Mouse (Mus musculus) myocyte (in vitro differentiated cells): ENCODE measurements around the gene Fam187a. TPM values are rescaled to one million over a fixed set of nuclear protein-coding genes. Genes with fewer than 3 reads are reported as not detected.

Experiments used
- H3K27me3 ChIP-seq: one replicate; pipeline ENCODE4 v1.6.1; 2011; ENCODE audit not compliant: control insufficient read depth, insufficient read depth, insufficient read length
- H3K36me3 ChIP-seq: one replicate; pipeline ENCODE4 v1.6.1; 2011; ENCODE audit not compliant: control insufficient read depth, insufficient read depth
- H3K4me2 ChIP-seq: one replicate; pipeline ENCODE4 v1.6.1; 2011; ENCODE audit warnings: low read depth, control low read depth
- H3K4me3 ChIP-seq: one replicate; pipeline ENCODE4 v1.5.1; 2011; ENCODE audit warnings: mild to moderate bottlenecking, control low read depth, moderate library complexity
- H3K79me2 ChIP-seq: one replicate; pipeline ENCODE4 v1.6.1; 2011; ENCODE audit not compliant: control insufficient read depth, insufficient read depth
- H3ac ChIP-seq: one replicate; pipeline ENCODE4 v1.6.1; 2011; ENCODE audit not compliant: control insufficient read depth, insufficient read length
- CEBPB ChIP-seq: IDR thresholded peaks from 2 replicates; pipeline ENCODE4 v1.6.1; 2011; ENCODE audit warnings: mild to moderate bottlenecking, moderate library complexity; ENCODE audit not compliant: poor library complexity, insufficient read depth, severe bottlenecking
- E2F4 ChIP-seq: IDR thresholded peaks from one replicate; pipeline ENCODE4 v1.6.1; 2011; ENCODE audit warnings: mild to moderate bottlenecking, control low read depth, moderate library complexity; ENCODE audit not compliant: insufficient read depth
- MAX ChIP-seq: IDR thresholded peaks from one replicate; pipeline ENCODE4 v1.6.1; 2011; ENCODE audit warnings: low read depth, mild to moderate bottlenecking, control low read depth
- MYOD1 ChIP-seq, 3 experiments: IDR thresholded peaks; one replicate each; pipeline ENCODE4 v1.6.1; 2011; ENCODE audit warnings: control low read depth in 2 of 3, low read depth in 2 of 3, mild to moderate bottlenecking in 2 of 3, moderate library complexity in 1 of 3; ENCODE audit not compliant: insufficient read length in 2 of 3, control insufficient read depth in 1 of 3
- MYOG ChIP-seq, 3 experiments: IDR thresholded peaks; one replicate each; pipeline ENCODE4 v1.6.1; 2011; ENCODE audit warnings: control low read depth in 2 of 3, low read depth in 2 of 3, mild to moderate bottlenecking in 2 of 3; ENCODE audit not compliant: insufficient read length in 2 of 3, control insufficient read depth in 1 of 3, insufficient read depth in 1 of 3
- POLR2A ChIP-seq: IDR thresholded peaks from one replicate; pipeline ENCODE4 v1.6.1; 2011; ENCODE audit warnings: low read depth, mild to moderate bottlenecking, control low read depth, moderate library complexity; ENCODE audit not compliant: insufficient read length
- POLR2AphosphoS2 ChIP-seq: IDR thresholded peaks from one replicate; pipeline ENCODE4 v1.6.1; 2011; ENCODE audit warnings: low read depth, control low read depth; ENCODE audit not compliant: insufficient read length
- REST ChIP-seq: IDR thresholded peaks from one replicate; pipeline ENCODE4 v1.6.1; 2011; ENCODE audit warnings: mild to moderate bottlenecking, control low read depth, moderate library complexity; ENCODE audit not compliant: insufficient read depth, insufficient read length
- SRF ChIP-seq: IDR thresholded peaks from one replicate; pipeline ENCODE4 v1.6.1; 2011; ENCODE audit warnings: low read depth; ENCODE audit not compliant: control insufficient read depth, insufficient read length
- TCF12 ChIP-seq: IDR thresholded peaks from one replicate; pipeline ENCODE4 v1.6.1; 2011; ENCODE audit warnings: mild to moderate bottlenecking, control low read depth; ENCODE audit not compliant: poor library complexity, insufficient read depth, severe bottlenecking
- TCF3 ChIP-seq: IDR thresholded peaks from one replicate; pipeline ENCODE4 v1.6.1; 2011; ENCODE audit warnings: low read depth, control low read depth; ENCODE audit not compliant: insufficient read length
- USF1 ChIP-seq: IDR thresholded peaks from one replicate; pipeline ENCODE4 v1.6.1; 2011; ENCODE audit warnings: low read depth, mild to moderate bottlenecking, control low read depth, moderate library complexity
- polyA plus RNA-seq: library from polyadenylated mRNA; unstranded; fragments of >200 nt; fragmentation: generic; extraction: Trizol; gene quantifications from one replicate; pipeline ENCODE4 v1.2.1, GENCODE M21; 2012; ENCODE audit warnings: missing spikeins

The Fam187a gene
- polyA plus RNA-seq, 1 experiment, result not detected

GRCm38 (mm10) chr11:102898408-102898807, 13.4 kb downstream of the Fam187a start:
- H3K79me2 ChIP-seq, result no peaks in the 10 kb centered on the region
- no peaks in the 10 kb centered on the region for H3K27me3 ChIP-seq
- H3ac ChIP-seq, result no peak overlapping the region
- no peak overlapping the region for H3K4me3 ChIP-seq
- TF ChIP-seq E2F4 (no peak), MAX (no peak), MYOD1 (IDR thresholded peaks at IDR 0.05; ENCODE audit: control insufficient read depth in 1 of 3, insufficient read length in 2 of 3, low read depth in 2 of 3) (no peak), TCF12 (no peak), USF1 (no peak), POLR2AphosphoS2 (no peak), CEBPB (no peak), REST (no peak), SRF (no peak), POLR2A (no peak), TCF3 (no peak), MYOG (IDR thresholded peaks at IDR 0.05; ENCODE audit: control insufficient read depth in 1 of 3, insufficient read depth in 1 of 3, insufficient read length in 2 of 3, low read depth in 2 of 3) (no peak)
- H3K36me3 ChIP-seq, result no peaks in the 10 kb centered on the region
- no peak overlapping the region for H3K4me2 ChIP-seq

- no peak within 1 kb of the TSS for H3K4me3 ChIP-seq
- H3K27me3 ChIP-seq, result no peaks in the 10 kb centered on the region
- H3K4me2 ChIP-seq, result no peak within 1 kb of the TSS
- no peak within 1 kb of the TSS for H3ac ChIP-seq
- no peak for TF ChIP-seq TCF12
- no peak for TF ChIP-seq USF1
- peak; percentile 44 for TF ChIP-seq POLR2AphosphoS2
- TF ChIP-seq POLR2A, result no peak
- no peak for TF ChIP-seq SRF
- H3K36me3 ChIP-seq, result peaks cover 3% of the 10 kb centered on the region
- H3K79me2 ChIP-seq, result no peaks in the 10 kb centered on the region
Observed at GRCm38 (mm10) chr11:102900763-102901162, 15.8 kb downstream of the Fam187a start, which contains the start of gene Gfap. TSS of gene Gfap (minus strand) at chr11:102900912.

GRCm38 (mm10) chr11:102901199-102901598, 16.2 kb downstream of the Fam187a start:
- H3K79me2 ChIP-seq, result no peaks in the 10 kb centered on the region
- H3K4me3 ChIP-seq, result no peak overlapping the region
- H3K36me3 ChIP-seq, result peaks cover 6% of the 10 kb centered on the region
- no peak overlapping the region for H3K4me2 ChIP-seq
- TF ChIP-seq REST (no peak), TCF3 (no peak), SRF (no peak), POLR2A (no peak), MYOD1 (IDR thresholded peaks at IDR 0.05; ENCODE audit: control insufficient read depth in 1 of 3, insufficient read length in 2 of 3, low read depth in 2 of 3) (no peak)
- H3ac ChIP-seq, result no peak overlapping the region
- H3K27me3 ChIP-seq, result no peaks in the 10 kb centered on the region

GRCm38 (mm10) chr11:102902107-102902506, 17.1 kb downstream of the Fam187a start:
- H3K27me3 ChIP-seq, result no peaks in the 10 kb centered on the region
- H3K36me3 ChIP-seq, result peaks cover 11% of the 10 kb centered on the region
- no peak overlapping the region for H3K4me3 ChIP-seq
- no peak for TF ChIP-seq REST
- no peak for TF ChIP-seq POLR2A
- TF ChIP-seq TCF3, result no peak
- no peaks in the 10 kb centered on the region for H3K79me2 ChIP-seq
- H3K4me2 ChIP-seq, result no peak overlapping the region
- no peak overlapping the region for H3ac ChIP-seq

- peak; percentile 95 for TF ChIP-seq POLR2AphosphoS2
- no peak for TF ChIP-seq MYOG (IDR thresholded peaks at IDR 0.05; ENCODE audit: control insufficient read depth in 1 of 3, insufficient read depth in 1 of 3, insufficient read length in 2 of 3, low read depth in 2 of 3)
- H3ac ChIP-seq, result no peak overlapping the region
Observed at GRCm38 (mm10) chr11:102903654-102904053, 18.7 kb downstream of the Fam187a start.

GRCm38 (mm10) chr11:102911376-102911775, 26.4 kb downstream of the Fam187a start:
- Histone ChIP-seq H3K27me3 (no peaks in the 10 kb centered on the region), H3K4me3 (no peak overlapping the region), H3ac (no peak overlapping the region), H3K79me2 (peaks cover 8% of the 10 kb centered on the region), H3K4me2 (no peak overlapping the region), H3K36me3 (peaks cover 17% of the 10 kb centered on the region)
- TF ChIP-seq POLR2A (no peak), SRF (no peak), REST (no peak), USF1 (no peak), MAX (no peak), MYOD1 (IDR thresholded peaks at IDR 0.05; ENCODE audit: control insufficient read depth in 1 of 3, insufficient read length in 2 of 3, low read depth in 2 of 3) (no peak), CEBPB (no peak), TCF12 (no peak), POLR2AphosphoS2 (no peak), TCF3 (no peak), MYOG (IDR thresholded peaks at IDR 0.05; ENCODE audit: control insufficient read depth in 1 of 3, insufficient read depth in 1 of 3, insufficient read length in 2 of 3, low read depth in 2 of 3) (no peak), E2F4 (no peak)

More at GRCm38 (mm10) chr11:102903654-102904053, 18.7 kb downstream of the Fam187a start:
- Histone ChIP-seq H3K4me3 (no peak overlapping the region), H3K4me2 (no peak overlapping the region), H3K79me2 (no peaks in the 10 kb centered on the region), H3K27me3 (no peaks in the 10 kb centered on the region), H3K36me3 (peaks cover 13% of the 10 kb centered on the region)
